Mouse (Mus musculus): ENCODE measurements around the gene Igfbp4.

The Igfbp4 gene

DNA sequence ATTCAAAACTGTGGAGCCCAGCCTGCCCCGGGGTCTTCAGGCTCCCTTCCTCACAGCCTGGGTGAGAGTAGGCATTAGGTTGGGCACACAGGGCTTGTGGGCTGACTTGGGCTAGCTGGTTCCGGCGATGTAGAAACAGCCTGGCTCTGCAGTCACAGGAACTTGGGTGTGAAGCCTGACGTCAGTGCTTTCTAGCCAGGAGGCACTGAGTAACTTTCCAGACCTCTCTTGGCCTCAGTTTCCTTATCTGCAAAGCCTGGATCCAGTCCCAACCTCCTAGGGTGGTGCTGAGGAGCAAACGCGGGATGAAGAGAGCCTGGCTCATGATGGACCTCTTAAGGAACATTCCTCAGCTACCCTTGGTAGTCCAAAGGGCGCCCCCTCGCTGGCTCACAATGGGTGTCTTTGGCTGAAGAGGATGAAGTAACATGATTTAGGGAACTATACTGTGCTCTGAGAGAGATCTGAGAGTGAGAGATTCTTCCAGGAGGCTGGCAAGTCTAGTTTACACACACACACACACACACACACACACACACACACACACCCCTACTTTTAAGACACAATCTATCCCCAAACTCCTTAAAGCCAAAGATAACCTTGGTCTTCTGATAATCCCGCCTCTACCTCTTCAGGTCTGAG is 40.0 kb downstream of the Igfbp4 start:
- DNase-seq (ENCODE audit: low read depth, low spot score) = no peak

GRCm38 (mm10) chr11:99081566-99081965 is 40.5 kb downstream of the Igfbp4 start:
- DNase-seq (ENCODE audit: low read depth, low spot score) = no peak

GRCm38 (mm10) chr11:99082098-99082497 is 41.1 kb downstream of the Igfbp4 start:
- DNase-seq (ENCODE audit: low read depth, low spot score) = no peak

DNA sequence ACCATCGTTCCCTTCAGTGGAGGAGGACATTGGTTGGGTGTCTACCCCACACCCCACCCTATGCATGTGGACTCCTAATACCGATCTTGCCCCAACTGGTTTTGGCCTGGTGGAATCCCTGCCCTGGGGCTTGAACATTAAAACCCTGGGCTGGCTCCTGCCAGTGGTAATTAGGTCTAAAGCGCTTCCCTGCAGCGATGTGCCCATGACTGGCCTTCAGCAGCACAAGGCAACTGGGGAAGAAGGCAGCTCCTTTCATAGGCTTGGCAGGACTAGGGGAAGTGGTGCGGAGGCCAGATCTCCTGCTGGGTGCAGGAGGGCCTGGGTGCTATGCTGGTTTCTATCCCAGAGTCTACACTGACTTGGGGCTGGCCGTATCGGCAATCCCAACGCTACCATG is 42.5 kb downstream of the Igfbp4 start:
- no peak for DNase-seq (ENCODE audit: low read depth, low spot score)

DNA sequence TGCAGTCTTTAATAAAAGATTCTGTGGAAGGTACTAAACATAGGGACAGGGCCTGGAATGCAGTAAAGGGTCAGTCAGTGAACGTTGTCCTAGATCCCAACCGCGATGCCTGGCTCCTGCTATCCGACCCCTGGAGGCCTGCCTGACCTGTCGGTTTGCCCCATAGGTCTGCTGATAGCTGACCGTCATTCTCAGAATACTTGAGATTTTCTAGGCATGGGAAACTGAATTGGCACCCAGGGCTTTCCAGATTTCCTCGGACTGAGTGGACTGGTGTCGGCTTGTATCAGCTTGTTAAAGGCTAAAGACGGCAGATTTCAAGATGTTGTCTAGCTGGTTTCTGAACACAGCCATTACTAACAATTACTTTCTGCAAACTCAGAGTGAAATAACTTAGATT is 43.3 kb downstream of the Igfbp4 start:
- no peak for DNase-seq (ENCODE audit: low read depth, low spot score)

- peak; percentile 34 for DNase-seq (ENCODE audit: low read depth, low spot score)
These were observed 47.4 kb downstream of the Igfbp4 start for GRCm38 (mm10) chr11:99088486-99088885.

DNA sequence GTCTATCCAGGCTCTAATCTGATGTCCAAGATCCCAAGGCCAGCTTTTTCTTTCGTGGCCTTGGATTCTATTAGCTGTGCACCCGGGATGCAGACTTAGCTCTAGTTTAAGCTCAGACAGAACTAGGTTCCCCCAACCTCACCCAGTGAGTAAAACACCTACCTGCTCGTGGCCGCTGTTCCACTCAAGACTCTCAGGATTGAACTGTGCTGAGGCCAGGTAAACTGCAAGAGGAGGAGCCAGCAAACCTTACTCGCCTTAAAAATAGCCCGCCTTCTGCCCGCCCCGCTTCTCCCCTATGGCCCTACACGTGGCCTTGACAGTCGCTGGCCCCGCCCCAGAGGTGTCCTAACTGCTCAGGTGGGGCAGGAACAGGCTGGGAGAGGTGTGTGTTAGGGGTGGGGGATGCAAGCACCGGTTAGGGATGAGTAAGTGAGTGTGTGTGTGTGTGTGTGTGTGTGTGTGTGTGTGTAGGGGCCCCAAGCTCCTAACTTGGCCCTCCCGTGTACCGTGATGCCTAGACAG is 48.1 kb downstream of the Igfbp4 start, which contains the start of gene Tns4:
Gene Tns4 (minus strand): TSS at position 230 of the 525 bp plus-strand sequence.
- DNase-seq (ENCODE audit: low read depth, low spot score) = no peak

- no peak for DNase-seq (ENCODE audit: low read depth, low spot score)
These were observed 49.3 kb downstream of the Igfbp4 start for GRCm38 (mm10) chr11:99090391-99090790.

GRCm38 (mm10) chr11:99091666-99092065 is 50.6 kb downstream of the Igfbp4 start:
- DNase-seq (ENCODE audit: low read depth, low spot score) = no peak

GRCm38 (mm10) chr11:99093740-99094139 is 52.7 kb downstream of the Igfbp4 start:
- DNase-seq (ENCODE audit: low read depth, low spot score) = no peak

GRCm38 (mm10) chr11:99094911-99095676 is 54.0 kb downstream of the Igfbp4 start:
- no peak for DNase-seq (ENCODE audit: low read depth, low spot score)

DNA sequence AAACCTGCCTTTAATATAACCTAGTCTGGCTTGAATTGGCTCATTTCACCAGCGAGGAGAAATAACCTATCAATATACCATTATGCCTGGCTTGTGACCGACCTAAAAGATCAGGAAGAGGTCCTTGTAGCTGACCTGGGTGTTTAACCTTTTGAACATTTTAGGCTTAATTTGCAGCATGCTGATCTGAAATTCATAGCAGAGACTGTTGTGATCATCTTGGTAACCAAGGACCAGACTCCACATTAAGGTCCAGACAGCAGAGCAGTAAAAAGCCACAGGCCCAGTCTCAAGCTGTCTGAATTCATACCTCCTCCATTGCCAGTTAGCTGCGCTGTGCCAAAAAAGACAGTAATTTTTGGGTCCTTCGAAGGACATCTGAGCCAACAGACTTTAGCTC is 54.7 kb downstream of the Igfbp4 start:
- no peak for DNase-seq (ENCODE audit: low read depth, low spot score)

DNA sequence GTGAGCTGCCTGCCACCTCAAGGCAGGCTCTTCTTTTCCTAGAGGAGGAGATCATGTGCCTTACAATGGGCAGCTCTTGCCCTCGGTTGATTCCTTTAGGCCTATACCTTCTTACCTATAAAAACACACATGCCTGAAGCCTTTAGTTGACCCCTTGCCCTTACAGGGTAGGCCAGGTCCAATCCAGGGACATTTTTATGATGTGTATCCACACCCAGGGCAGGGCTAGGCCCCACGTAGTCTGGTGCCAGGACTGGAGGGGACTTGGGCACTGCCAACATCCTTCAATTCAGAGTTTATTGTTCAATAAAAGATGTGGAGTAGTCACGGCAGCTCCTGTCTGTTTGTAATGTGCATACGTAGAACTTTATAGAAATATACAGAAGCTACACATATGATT is 55.4 kb downstream of the Igfbp4 start:
- no peak for DNase-seq (ENCODE audit: low read depth, low spot score)

DNA sequence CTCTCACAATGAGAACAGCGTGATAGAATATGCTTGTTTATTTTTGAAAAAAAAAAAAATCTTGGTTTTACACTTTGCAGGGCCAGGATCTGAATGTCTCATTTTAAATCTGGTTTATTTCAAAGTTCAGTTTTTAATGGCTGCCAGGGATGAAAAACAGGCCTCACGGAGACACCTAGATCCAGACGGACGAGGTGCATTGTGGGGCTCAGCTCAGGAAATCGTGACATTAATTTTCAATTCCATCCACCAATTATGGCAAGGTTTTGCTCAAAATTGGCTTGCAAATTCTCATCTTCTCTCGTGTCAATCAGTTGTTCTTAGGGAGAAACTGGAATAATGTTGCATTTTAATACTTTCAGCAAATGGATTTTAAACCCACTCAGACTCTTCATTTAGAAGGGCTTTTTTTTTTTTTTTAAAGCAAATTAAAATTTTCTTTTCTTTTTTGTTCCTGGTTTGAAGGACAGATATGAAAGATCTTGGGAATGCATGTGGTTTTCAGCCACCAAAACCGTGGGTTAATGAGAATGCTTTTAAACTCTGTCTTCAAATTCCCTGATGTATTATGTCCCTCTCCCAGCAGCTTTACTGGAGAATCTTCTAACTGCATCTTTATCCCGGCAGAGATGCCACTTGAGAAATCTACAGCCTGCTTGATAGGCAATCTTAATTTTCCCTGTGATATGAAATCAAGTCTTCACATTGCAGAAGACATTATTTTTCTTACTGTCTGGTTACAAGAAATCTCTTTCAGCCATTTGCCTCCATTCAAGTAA is 56.1 kb downstream of the Igfbp4 start:
- peak; percentile 60 for DNase-seq (ENCODE audit: low read depth, low spot score)

DNA sequence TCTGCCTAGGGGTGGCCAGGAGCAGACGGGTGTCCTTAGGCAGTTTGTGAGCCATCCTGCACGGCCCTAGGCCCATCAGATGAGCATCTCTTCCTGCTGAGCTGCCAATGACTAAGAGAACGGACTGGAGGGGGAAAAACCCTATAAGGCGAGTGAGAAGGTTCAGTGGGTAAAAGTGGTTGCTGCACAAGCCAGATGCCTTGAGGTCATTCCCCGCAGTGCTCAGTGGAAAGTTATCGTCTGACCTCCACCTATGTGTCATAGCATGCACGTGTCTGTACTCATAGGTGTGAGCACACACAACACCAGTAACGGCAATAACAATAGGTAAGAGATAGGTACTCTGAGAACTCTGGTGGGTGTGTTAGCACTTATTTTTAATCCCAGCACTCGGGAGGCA is 57.9 kb downstream of the Igfbp4 start:
- no peak for DNase-seq (ENCODE audit: low read depth, low spot score)

GRCm38 (mm10) chr11:99099516-99099915 is 58.5 kb downstream of the Igfbp4 start:
- DNase-seq (ENCODE audit: low read depth, low spot score) = no peak

- DNase-seq (ENCODE audit: low read depth, low spot score) = no peak
These were observed 59.2 kb downstream of the Igfbp4 start for GRCm38 (mm10) chr11:99100215-99100614.

DNA sequence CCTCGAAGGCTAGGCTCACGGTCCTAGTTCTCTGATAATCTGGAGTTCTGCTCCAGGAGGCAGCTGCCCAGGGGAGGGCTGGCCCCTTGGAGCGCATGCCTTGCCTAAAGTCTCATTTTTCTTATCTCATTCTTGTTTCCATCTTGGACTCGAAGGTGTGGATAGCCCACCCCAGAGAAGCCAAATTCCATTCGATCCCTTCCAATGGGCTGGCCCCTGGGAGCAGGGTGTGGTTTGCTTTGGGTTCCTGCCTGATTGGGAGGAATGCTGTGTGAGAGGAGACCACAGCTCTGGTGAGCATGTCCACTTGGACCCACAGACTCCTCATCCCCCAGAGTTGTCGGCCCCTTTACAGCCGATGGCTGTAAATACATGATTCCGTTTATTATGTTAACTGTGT is 60.6 kb downstream of the Igfbp4 start:
- no peak for DNase-seq (ENCODE audit: low read depth, low spot score)

- no peak for DNase-seq (ENCODE audit: low read depth, low spot score)
These were observed 61.7 kb downstream of the Igfbp4 start for GRCm38 (mm10) chr11:99102575-99103270.

Data from brain, adult 2 months (tissue).